Mouse (Mus musculus): Measurements from ENCODE around the gene Ifnar2. TPM values are rescaled to one million over a fixed set of nuclear protein-coding genes. Genes with fewer than 3 reads are reported as not detected.

Ifnar2 gene
- polyA plus RNA-seq, 1 experiment from 2014 or later, result 70.3 TPM

GRCm38 (mm10) chr16:91380151-91380550, 7.6 kb downstream of the Ifnar2 start:
- peaks cover 31% of the 10 kb centered on the region for H3K4me1 ChIP-seq
- H3K9ac ChIP-seq, result no peak overlapping the region
- 0 out of 2 replicates have a peak overlapping the region, but pooled peaks have one; percentile 1 for H3K27ac ChIP-seq
- H3K9me3 ChIP-seq, result no peaks in the 10 kb centered on the region
- H3K4me3 ChIP-seq, result no peak overlapping the region
- no peaks in the 10 kb centered on the region for H3K27me3 ChIP-seq
- WGBS, result 59% methylated on average over 5 of the region's 5 CpGs
- no peak overlapping the region for H3K4me2 ChIP-seq
- ATAC-seq (ENCODE audit: borderline replicate concordance, extremely low read depth, low FRiP score, low TSS enrichment), result 0 out of 2 replicates have a peak, but pooled peaks have one; percentile 15
- H3K36me3 ChIP-seq, result peaks cover 18% of the 10 kb centered on the region

GRCm38 (mm10) chr16:91381606-91382005, 9.0 kb downstream of the Ifnar2 start:
- no peak for ATAC-seq (ENCODE audit: borderline replicate concordance, extremely low read depth, low FRiP score, low TSS enrichment)
- Histone ChIP-seq H3K27me3 (no peaks in the 10 kb centered on the region), H3K9ac (no peak overlapping the region), H3K36me3 (peaks cover 17% of the 10 kb centered on the region), H3K4me2 (no peak overlapping the region), H3K27ac (no peak overlapping the region), H3K4me3 (no peak overlapping the region), H3K9me3 (no peaks in the 10 kb centered on the region), H3K4me1 (peaks cover 27% of the 10 kb centered on the region)
- 72% methylated on average over 4 of the region's 4 CpGs for WGBS

GRCm38 (mm10) chr16:91382261-91382790, 9.7 kb downstream of the Ifnar2 start:
- Histone ChIP-seq H3K4me2 (no peak overlapping the region), H3K9me3 (no peaks in the 10 kb centered on the region), H3K36me3 (peaks cover 19% of the 10 kb centered on the region), H3K9ac (no peak overlapping the region), H3K27ac (no peak overlapping the region), H3K4me3 (no peak overlapping the region), H3K27me3 (no peaks in the 10 kb centered on the region), H3K4me1 (peaks cover 26% of the 10 kb centered on the region)
- 82% methylated on average over 9 of the region's 9 CpGs for WGBS
- no peak for ATAC-seq (ENCODE audit: borderline replicate concordance, extremely low read depth, low FRiP score, low TSS enrichment)

DNA sequence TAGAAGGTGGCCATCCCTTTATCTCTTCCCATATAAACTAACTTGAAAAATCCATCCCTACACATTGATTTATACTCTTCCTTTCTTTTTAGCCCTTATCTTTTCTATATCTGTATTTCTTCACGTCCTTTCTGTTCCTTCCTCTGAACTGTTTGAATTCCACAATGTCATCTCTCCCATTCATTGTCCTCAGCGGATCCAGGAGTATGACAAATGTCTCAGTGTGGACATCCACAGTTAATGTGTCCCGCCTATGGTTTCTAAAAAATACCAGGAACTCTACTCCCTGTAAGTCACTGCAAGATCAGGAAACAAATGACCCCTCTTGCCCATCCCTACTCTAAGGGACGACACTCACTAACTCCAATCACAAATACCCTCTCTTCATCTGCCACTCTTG, 11.6 kb downstream of the Ifnar2 start:
- no peak overlapping the region for H3K4me3 ChIP-seq
- H3K36me3 ChIP-seq, result peaks cover 35% of the 10 kb centered on the region
- no peaks in the 10 kb centered on the region for H3K9me3 ChIP-seq
- H3K4me2 ChIP-seq, result no peak overlapping the region
- no peak overlapping the region for H3K9ac ChIP-seq
- no peak for ATAC-seq (ENCODE audit: borderline replicate concordance, extremely low read depth, low FRiP score, low TSS enrichment)
- H3K27me3 ChIP-seq, result no peaks in the 10 kb centered on the region
- H3K4me1 ChIP-seq, result peaks cover 12% of the 10 kb centered on the region
- H3K27ac ChIP-seq, result peak overlapping the region; percentile 7; the same call in 1 of the 2 replicates
- 59% methylated on average over 4 of the region's 4 CpGs for WGBS

- Histone ChIP-seq H3K9ac (no peak overlapping the region), H3K4me3 (no peak overlapping the region), H3K4me2 (no peak overlapping the region), H3K4me1 (0 out of 2 replicates have a peak, but pooled peaks cover 3% of the 10 kb centered on the region), H3K27ac (peak overlapping the region; percentile 26; the same call in 1 of the 2 replicates), H3K27me3 (no peaks in the 10 kb centered on the region), H3K36me3 (peaks cover 46% of the 10 kb centered on the region), H3K9me3 (no peaks in the 10 kb centered on the region)
- 51% methylated on average over 10 of the region's 10 CpGs for WGBS
- ATAC-seq (ENCODE audit: borderline replicate concordance, extremely low read depth, low FRiP score, low TSS enrichment), result peak; percentile 55; the same call in 1 of the 2 replicates
Measured at GRCm38 (mm10) chr16:91385621-91386020, 13.0 kb downstream of the Ifnar2 start.

- Histone ChIP-seq H3K9me3 (no peaks in the 10 kb centered on the region), H3K4me1 (0 out of 2 replicates have a peak, but pooled peaks cover 3% of the 10 kb centered on the region), H3K4me3 (no peak overlapping the region), H3K9ac (no peak overlapping the region), H3K36me3 (peaks cover 48% of the 10 kb centered on the region), H3K27me3 (no peaks in the 10 kb centered on the region), H3K27ac (no peak overlapping the region), H3K4me2 (no peak overlapping the region)
- 90% methylated on average over 10 of the region's 10 CpGs for WGBS
- ATAC-seq (ENCODE audit: borderline replicate concordance, extremely low read depth, low FRiP score, low TSS enrichment), result no peak
Measured at GRCm38 (mm10) chr16:91386419-91387120, 14.0 kb downstream of the Ifnar2 start.

DNA sequence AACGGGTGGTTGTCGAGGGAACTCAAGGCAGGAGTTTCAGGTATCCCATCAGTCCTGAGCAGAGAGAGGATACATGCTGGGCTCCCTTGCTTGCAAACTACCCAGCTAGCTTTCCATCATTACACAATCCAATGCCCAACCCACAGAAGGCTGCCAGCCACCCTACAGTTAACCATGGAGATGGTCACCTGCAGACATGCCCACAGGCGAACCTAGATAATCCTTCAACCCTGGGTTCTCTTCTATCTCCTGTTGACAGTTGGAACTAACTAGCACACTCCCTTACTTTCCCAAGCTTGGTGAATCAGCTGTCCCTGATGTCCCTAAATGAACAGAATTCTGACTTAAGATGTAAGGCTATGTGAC, 14.5 kb downstream of the Ifnar2 start:
- Histone ChIP-seq H3K9ac (no peak overlapping the region), H3K27ac (no peak overlapping the region), H3K27me3 (no peaks in the 10 kb centered on the region), H3K4me3 (no peak overlapping the region), H3K9me3 (no peaks in the 10 kb centered on the region), H3K36me3 (peaks cover 52% of the 10 kb centered on the region), H3K4me1 (0 out of 2 replicates have a peak, but pooled peaks cover 3% of the 10 kb centered on the region), H3K4me2 (no peak overlapping the region)
- ATAC-seq (ENCODE audit: borderline replicate concordance, extremely low read depth, low FRiP score, low TSS enrichment), result no peak
- 82% methylated on average over 3 of the region's 3 CpGs for WGBS

GRCm38 (mm10) chr16:91390100-91390499, 17.5 kb downstream of the Ifnar2 start:
- Histone ChIP-seq H3K27me3 (no peaks in the 10 kb centered on the region), H3K4me3 (no peak overlapping the region), H3K4me1 (0 out of 2 replicates have a peak, but pooled peaks cover 3% of the 10 kb centered on the region), H3K36me3 (peaks cover 68% of the 10 kb centered on the region), H3K9me3 (no peaks in the 10 kb centered on the region), H3K9ac (no peak overlapping the region), H3K27ac (no peak overlapping the region), H3K4me2 (no peak overlapping the region)
- WGBS, result 92% methylated on average over 4 of the region's 4 CpGs
- ATAC-seq (ENCODE audit: borderline replicate concordance, extremely low read depth, low FRiP score, low TSS enrichment), result no peak

DNA sequence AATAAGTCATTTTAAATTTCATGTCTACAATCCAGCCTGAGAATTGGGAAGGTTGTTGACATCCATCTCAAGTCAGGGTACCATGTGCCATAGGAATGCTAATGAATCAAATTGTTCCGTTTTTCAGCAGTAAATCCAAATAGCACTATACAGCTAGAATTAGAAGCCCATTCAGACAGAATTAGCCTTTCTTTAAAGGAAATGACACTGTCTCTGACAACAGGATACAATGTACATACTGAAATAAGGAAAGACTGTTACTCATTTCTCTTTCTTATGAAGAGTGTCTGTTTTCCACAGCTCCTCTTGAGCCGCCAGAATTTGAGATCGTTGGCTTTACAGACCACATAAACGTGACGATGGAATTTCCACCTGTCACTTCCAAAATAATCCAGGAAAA, 18.8 kb downstream of the Ifnar2 start, which contains the start of gene Gm21970:
Gene Gm21970 (plus strand): TSS at position 301 of the 400 bp plus-strand sequence.
- H3K4me1 ChIP-seq, result no peaks in the 10 kb centered on the region
- H3K27me3 ChIP-seq, result no peaks in the 10 kb centered on the region
- H3K36me3 ChIP-seq, result peaks cover 68% of the 10 kb centered on the region
- H3K27ac ChIP-seq, result no peak within 1 kb of the TSS
- H3K4me3 ChIP-seq, result no peak within 1 kb of the TSS
- H3K9me3 ChIP-seq, result no peaks in the 10 kb centered on the region
- no peak for ATAC-seq (ENCODE audit: borderline replicate concordance, extremely low read depth, low FRiP score, low TSS enrichment)
- 77% methylated on average over 5 of the region's 5 CpGs for WGBS
- H3K9ac ChIP-seq, result no peak within 1 kb of the TSS
- H3K4me2 ChIP-seq, result no peak within 1 kb of the TSS

GRCm38 (mm10) chr16:91394826-91395410, 22.3 kb downstream of the Ifnar2 start:
- Histone ChIP-seq H3K27ac (no peak overlapping the region), H3K36me3 (peaks cover 42% of the 10 kb centered on the region), H3K4me1 (no peaks in the 10 kb centered on the region), H3K27me3 (no peaks in the 10 kb centered on the region), H3K9ac (no peak overlapping the region), H3K9me3 (no peaks in the 10 kb centered on the region), H3K4me2 (no peak overlapping the region), H3K4me3 (no peak overlapping the region)
- no peak for ATAC-seq (ENCODE audit: borderline replicate concordance, extremely low read depth, low FRiP score, low TSS enrichment)
- WGBS, result 66% methylated on average over 4 of the region's 4 CpGs

GRCm38 (mm10) chr16:91395633-91396392, 23.2 kb downstream of the Ifnar2 start:
- no peaks in the 10 kb centered on the region for H3K9me3 ChIP-seq
- H3K27me3 ChIP-seq, result no peaks in the 10 kb centered on the region
- H3K27ac ChIP-seq, result no peak overlapping the region
- H3K4me2 ChIP-seq, result no peak overlapping the region
- no peak overlapping the region for H3K9ac ChIP-seq
- no peaks in the 10 kb centered on the region for H3K4me1 ChIP-seq
- no peak for ATAC-seq (ENCODE audit: borderline replicate concordance, extremely low read depth, low FRiP score, low TSS enrichment)
- H3K36me3 ChIP-seq, result peaks cover 38% of the 10 kb centered on the region
- 65% methylated on average over 8 of the region's 8 CpGs for WGBS
- H3K4me3 ChIP-seq, result no peak overlapping the region

Data from lung, embryonic 15.5 days (tissue).